Mouse (Mus musculus) C2C12 (cell line): ENCODE measurements around the gene Ctnnd2.

ENCODE experiments used
- CTCF ChIP-seq: IDR thresholded peaks from one replicate; pipeline ENCODE4 v1.5.1; 2011; ENCODE audit not compliant: control insufficient read depth, insufficient read depth, insufficient read length
- USF1 ChIP-seq: IDR thresholded peaks from one replicate; pipeline ENCODE4 v1.6.1; 2011; ENCODE audit warnings: low read depth, mild to moderate bottlenecking, control low read depth, moderate library complexity

DNA sequence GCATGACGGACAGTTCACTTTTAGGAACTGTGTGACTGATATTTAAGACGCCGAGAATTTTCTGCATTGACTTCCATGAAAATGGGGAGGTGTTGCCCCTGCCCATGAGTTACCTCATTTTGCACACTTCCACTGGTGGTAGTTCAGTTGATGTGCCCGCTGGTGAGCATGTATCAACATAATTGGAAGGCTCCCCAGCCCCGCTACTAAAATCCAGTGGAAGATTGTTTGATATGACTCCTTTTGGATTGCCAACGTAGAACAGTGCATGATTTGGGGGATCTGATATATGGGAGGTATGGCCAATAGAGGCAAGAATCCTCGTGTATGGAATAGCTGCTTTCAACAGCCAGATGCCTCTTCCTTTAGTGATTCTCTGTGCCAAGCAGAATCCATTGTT lies 1.9 kb downstream of the Ctnnd2 start:
- TF ChIP-seq CTCF, result no peak
- no peak for TF ChIP-seq USF1
